Mouse (Mus musculus): ENCODE measurements around the gene Samd4b.
"Not testable (repeated sequence)": the region's sequence is repeated elsewhere in the genome, so short reads cannot be mapped to it uniquely, and the experiment has no call there.

Gene Samd4b

GRCm38 (mm10) chr7:28558486-28558885 lies 39.5 kb downstream of the Samd4b start:
- peak; percentile 84 for DNase-seq

- DNase-seq = no peak
Observed at GRCm38 (mm10) chr7:28557708-28558107, 40.2 kb downstream of the Samd4b start.

- DNase-seq = no peak
Observed at GRCm38 (mm10) chr7:28557069-28557468, 40.9 kb downstream of the Samd4b start.

GRCm38 (mm10) chr7:28555939-28556535 lies 41.9 kb downstream of the Samd4b start:
- no peak for DNase-seq

- no peak for DNase-seq
Observed at GRCm38 (mm10) chr7:28553076-28553475, 44.9 kb downstream of the Samd4b start.

- DNase-seq = no peak
Observed at GRCm38 (mm10) chr7:28547628-28548027, 50.3 kb downstream of the Samd4b start.

GRCm38 (mm10) chr7:28547154-28547553 lies 50.8 kb downstream of the Samd4b start, which contains the start of gene Nccrp1:
Nccrp1 (minus strand) TSS chr7:28547254.
- DNase-seq = no peak

- DNase-seq = no peak
Observed at GRCm38 (mm10) chr7:28546649-28547048, 51.3 kb downstream of the Samd4b start.

GRCm38 (mm10) chr7:28545891-28546210 lies 52.1 kb downstream of the Samd4b start:
- DNase-seq = no peak

GRCm38 (mm10) chr7:28545048-28545890 lies 52.7 kb downstream of the Samd4b start:
- DNase-seq = peak; percentile 44

GRCm38 (mm10) chr7:28544051-28544601 lies 53.8 kb downstream of the Samd4b start:
- DNase-seq = peak; percentile 49

- DNase-seq = no peak
Observed at GRCm38 (mm10) chr7:28540526-28540925, 57.4 kb downstream of the Samd4b start, which contains the start of gene Sycn. Sycn (plus strand) TSS chr7:28540885.

GRCm38 (mm10) chr7:28538886-28539285 lies 59.1 kb downstream of the Samd4b start:
- not testable (repeated sequence) for DNase-seq

- DNase-seq = no peak
Observed at GRCm38 (mm10) chr7:28532005-28532404, 65.9 kb downstream of the Samd4b start.

- peak; percentile 87 for DNase-seq
Observed at GRCm38 (mm10) chr7:28527922-28528719, 69.8 kb downstream of the Samd4b start.

GRCm38 (mm10) chr7:28522536-28522935 lies 75.4 kb downstream of the Samd4b start, which contains the start of gene Ifnl3:
Ifnl3 (plus strand) TSS chr7:28522836.
- not testable (repeated sequence) for DNase-seq

GRCm38 (mm10) chr7:28511441-28511840 lies 86.5 kb downstream of the Samd4b start:
- DNase-seq = no peak

- not testable (repeated sequence) for DNase-seq
Observed at GRCm38 (mm10) chr7:28510405-28510974, 87.5 kb downstream of the Samd4b start, which contains the start of gene Ifnl2. Ifnl2 (minus strand) TSS chr7:28510455.

GRCm38 (mm10) chr7:28509121-28509520 lies 88.8 kb downstream of the Samd4b start:
- not testable (repeated sequence) for DNase-seq

- DNase-seq = no peak
Observed at GRCm38 (mm10) chr7:28505585-28505984, 92.4 kb downstream of the Samd4b start.

GRCm38 (mm10) chr7:28495426-28495825 lies 102.5 kb downstream of the Samd4b start:
- DNase-seq = no peak

- no peak for DNase-seq
Observed at GRCm38 (mm10) chr7:28492310-28492709, 105.6 kb downstream of the Samd4b start.
